Mouse (Mus musculus) kidney, postnatal 0 days (tissue): ENCODE measurements around the gene Kat7. TPM values are rescaled to one million over a fixed set of nuclear protein-coding genes. Genes with fewer than 3 reads are reported as not detected.

Experiments used
- ATAC-seq: fragments of 200-750 bp; cut with Nextera tagmentation; replicated peaks from 2 replicates; pipeline ENCODE4 v1.8.0; 2017; ENCODE audit warnings: low read depth, moderate number of reproducible peaks, moderate TSS enrichment, moderate library complexity; ENCODE audit not compliant: low FRiP score
- DNase-seq: peaks from one replicate; pipeline ENCODE4 v3.0.0-alpha.2; 2016; ENCODE audit warnings: low spot score
- H3K27ac ChIP-seq: fragments of 300-500 bp; sonication (generic); 2 replicates; pipeline ENCODE4 v1.5.1; 2014; ENCODE audit warnings: mild to moderate bottlenecking
- H3K27me3 ChIP-seq: fragments of 300-500 bp; sonication (generic); 2 replicates; pipeline ENCODE4 v1.6.1; 2014; ENCODE audit warnings: low read length, mixed read lengths; ENCODE audit not compliant: insufficient read depth
- H3K36me3 ChIP-seq: fragments of 300-500 bp; sonication (generic); 2 replicates; pipeline ENCODE4 v1.6.1; 2014; ENCODE audit warnings: low read length, mixed read lengths; ENCODE audit not compliant: insufficient read depth
- H3K4me1 ChIP-seq: fragments of 300-500 bp; sonication (generic); replicated peaks from 2 replicates; pipeline ENCODE4 v1.6.1; 2014; ENCODE audit warnings: antibody characterized with exemption, low read length, mixed read lengths; ENCODE audit not compliant: insufficient read depth
- H3K4me2 ChIP-seq: fragments of 300-500 bp; sonication (generic); 2 replicates; pipeline ENCODE4 v1.6.1; 2014; ENCODE audit warnings: mild to moderate bottlenecking, low read length, moderate library complexity, mixed read lengths
- H3K4me3 ChIP-seq: fragments of 300-500 bp; sonication (generic); replicated peaks from 2 replicates; pipeline ENCODE4 v1.5.1; 2014; ENCODE audit warnings: low read depth, low read length
- H3K9ac ChIP-seq: fragments of 300-500 bp; sonication (generic); 2 replicates; pipeline ENCODE4 v1.6.1; 2014; ENCODE audit warnings: low read depth, low read length
- H3K9me3 ChIP-seq: fragments of 300-500 bp; sonication (generic); replicated peaks from 2 replicates; pipeline ENCODE4 v1.6.1; 2016; ENCODE audit warnings: low read length, inconsistent platforms, mixed read lengths
- CTCF ChIP-seq: IDR thresholded peaks from 2 replicates; pipeline ENCODE4 v1.5.1; 2016; ENCODE audit warnings: antibody characterized with exemption, low read depth, mild to moderate bottlenecking, moderate library complexity
- WGBS: fragments of 180-500 bp; shearing (Covaris S2); extraction: QIAGEN DNeasy Blood & Tissue Kit; methylation state at CpG from one replicate; pipeline ENCODE4 v1.1.7; 2014; 5-methylcytosine and 5-hydroxymethylcytosine counted together
- polyA plus RNA-seq: library from polyadenylated mRNA; unstranded; fragments of >200 nt; fragmentation: Nextera tagmentation; extraction: Ambion mirVana; gene quantifications from 2 replicates; pipeline ENCODE4 v1.2.1, GENCODE M21; 2015

The Kat7 gene
- polyA plus RNA-seq, 1 experiment from 2014 or later: 49.0 TPM

DNA sequence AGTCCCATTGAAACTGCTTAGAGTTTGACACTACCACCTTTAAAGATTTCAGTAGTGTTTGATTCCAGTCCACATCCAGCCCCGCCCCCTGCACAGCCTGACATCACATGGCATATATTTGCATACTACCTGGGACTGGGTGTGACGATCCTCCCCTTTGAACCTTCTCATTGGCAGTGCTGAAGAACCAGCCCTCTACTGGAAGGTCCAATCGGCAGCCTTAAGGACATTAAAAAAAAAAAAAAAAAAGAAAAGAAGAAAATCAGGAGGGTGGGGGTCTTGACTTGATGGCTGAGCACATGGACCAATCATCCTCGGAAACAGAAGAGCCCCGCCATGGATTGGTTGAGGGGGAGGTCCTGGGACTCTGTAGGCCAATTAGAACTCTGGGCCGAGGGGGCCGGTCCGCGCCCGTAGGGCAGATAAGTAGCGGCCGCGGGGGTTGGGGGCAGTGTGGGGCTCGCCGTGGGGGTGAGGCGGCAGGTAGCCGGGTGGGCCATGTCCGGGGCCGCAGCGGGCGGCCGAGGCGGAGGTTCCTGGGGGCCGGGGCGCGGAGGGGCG is 26.6 kb upstream of the Kat7 start, which contains the start of gene Fam117a:
Gene Fam117a (plus strand): TSS at position 451 of the 561 bp plus-strand sequence.
- peaks cover 7% of the 10 kb centered on the region for H3K4me1 ChIP-seq
- H3K4me2 ChIP-seq: peak within 1 kb of the TSS; percentile 70
- DNase-seq (peak; percentile 98), ATAC-seq (peak; percentile 97)
- peak within 1 kb of the TSS; percentile 66 for H3K9ac ChIP-seq
- TF ChIP-seq CTCF: peak; percentile 32; the same call in 1 of the 2 replicates
- H3K27ac ChIP-seq: peak within 1 kb of the TSS; percentile 55
- H3K27me3 ChIP-seq: no peaks in the 10 kb centered on the region
- peak within 1 kb of the TSS; percentile 80 for H3K4me3 ChIP-seq
- H3K36me3 ChIP-seq: no peaks in the 10 kb centered on the region
- WGBS: 0% methylated on average over 25 of the region's 27 CpGs
- no peaks in the 10 kb centered on the region for H3K9me3 ChIP-seq

DNA sequence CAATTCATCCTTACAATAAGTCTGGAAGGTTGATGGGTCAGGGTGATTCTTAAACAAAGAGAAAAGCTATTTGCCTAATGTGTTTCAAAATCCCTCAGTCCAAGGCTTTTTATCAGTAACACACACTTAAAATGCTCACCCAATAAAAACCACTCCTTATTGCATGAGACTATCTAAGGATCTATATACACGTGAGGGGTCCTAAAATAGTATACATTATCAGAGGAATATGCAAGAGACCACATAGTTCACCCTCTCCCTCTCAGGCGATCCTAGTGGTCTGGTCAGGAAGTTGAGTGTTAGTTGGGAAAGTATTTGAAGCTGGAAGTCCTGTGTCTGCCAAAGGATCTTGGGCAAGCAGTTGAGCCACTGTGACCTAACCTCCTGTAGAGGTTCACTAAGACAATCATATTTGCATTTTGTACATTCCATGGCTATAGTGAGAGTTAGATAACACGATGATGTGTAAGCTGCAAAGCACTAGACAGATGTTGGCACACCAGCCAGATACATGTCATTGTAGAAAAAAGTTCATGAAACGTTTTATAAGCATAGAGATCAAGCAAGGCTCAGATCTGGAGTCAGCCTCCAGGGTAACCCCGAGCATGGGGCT is 24.5 kb upstream of the Kat7 start:
- Histone ChIP-seq H3K4me3 (no peak overlapping the region), H3K9ac (no peak overlapping the region), H3K9me3 (no peaks in the 10 kb centered on the region), H3K4me2 (no peak overlapping the region), H3K4me1 (peaks cover 7% of the 10 kb centered on the region), H3K36me3 (no peaks in the 10 kb centered on the region), H3K27me3 (no peaks in the 10 kb centered on the region), H3K27ac (no peak overlapping the region)
- 62% methylated on average over 5 of the region's 5 CpGs for WGBS
- no peak for TF ChIP-seq CTCF
- DNase-seq (no peak), ATAC-seq (no peak)

DNA sequence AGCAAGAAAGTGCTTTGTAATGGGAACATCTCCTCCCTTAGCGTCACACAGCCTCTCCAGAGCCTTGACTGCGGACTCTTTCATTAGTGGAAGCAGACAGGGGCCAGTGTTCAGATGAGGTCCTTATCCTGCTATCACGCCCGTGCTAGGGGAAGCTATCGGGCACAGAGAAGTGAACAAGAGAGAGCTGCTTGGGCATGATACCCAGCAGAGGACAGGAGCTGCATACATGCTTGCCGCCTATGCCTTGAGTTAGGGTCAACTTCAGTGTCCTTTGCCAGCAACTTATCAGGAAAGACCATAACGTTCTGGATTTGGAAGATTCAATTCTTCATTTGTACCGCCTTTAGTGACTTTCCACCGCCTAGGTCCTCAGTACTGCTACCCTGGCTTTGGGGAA is 23.8 kb upstream of the Kat7 start:
- no peak for ATAC-seq
- 88% methylated on average over 9 of the region's 9 CpGs for WGBS
- H3K4me3 ChIP-seq: no peak overlapping the region

DNA sequence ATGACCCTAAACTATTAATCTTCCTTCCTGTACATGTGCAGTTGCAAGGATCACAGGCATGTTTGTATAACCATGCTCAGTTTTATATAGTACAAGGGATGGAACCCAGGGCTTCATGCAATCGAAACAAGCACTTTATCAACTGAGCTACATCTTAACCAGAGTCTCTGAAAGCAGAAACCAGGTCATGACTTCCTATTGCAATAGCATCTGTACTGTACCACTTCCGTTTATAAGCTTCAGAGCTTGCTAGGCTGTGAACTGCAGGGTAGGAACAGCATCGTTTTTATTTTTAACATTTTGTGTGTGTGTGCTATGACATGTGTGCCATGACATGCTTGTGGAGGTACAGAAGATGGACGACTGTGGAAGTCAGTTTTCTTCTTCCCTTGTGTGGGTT is 23.2 kb upstream of the Kat7 start:
- H3K27ac ChIP-seq: no peak overlapping the region
- ATAC-seq (no peak), DNase-seq (no peak)
- no peaks in the 10 kb centered on the region for H3K9me3 ChIP-seq
- no peaks in the 10 kb centered on the region for H3K27me3 ChIP-seq
- no peak for TF ChIP-seq CTCF
- WGBS: 43% methylated on average over 4 of the region's 4 CpGs
- no peak overlapping the region for H3K4me3 ChIP-seq
- no peak overlapping the region for H3K4me2 ChIP-seq
- H3K9ac ChIP-seq: no peak overlapping the region
- H3K4me1 ChIP-seq: peaks cover under 1% of the 10 kb centered on the region
- H3K36me3 ChIP-seq: no peaks in the 10 kb centered on the region

More for the DNA sequence above, 23.8 kb upstream of the Kat7 start:
- no peaks in the 10 kb centered on the region for H3K36me3 ChIP-seq
- no peak for TF ChIP-seq CTCF
- H3K9ac ChIP-seq: no peak overlapping the region
- no peak overlapping the region for H3K4me2 ChIP-seq
- H3K27me3 ChIP-seq: no peaks in the 10 kb centered on the region
- no peak for DNase-seq
- no peak overlapping the region for H3K27ac ChIP-seq
- H3K9me3 ChIP-seq: no peaks in the 10 kb centered on the region
- H3K4me1 ChIP-seq: peaks cover 6% of the 10 kb centered on the region

DNA sequence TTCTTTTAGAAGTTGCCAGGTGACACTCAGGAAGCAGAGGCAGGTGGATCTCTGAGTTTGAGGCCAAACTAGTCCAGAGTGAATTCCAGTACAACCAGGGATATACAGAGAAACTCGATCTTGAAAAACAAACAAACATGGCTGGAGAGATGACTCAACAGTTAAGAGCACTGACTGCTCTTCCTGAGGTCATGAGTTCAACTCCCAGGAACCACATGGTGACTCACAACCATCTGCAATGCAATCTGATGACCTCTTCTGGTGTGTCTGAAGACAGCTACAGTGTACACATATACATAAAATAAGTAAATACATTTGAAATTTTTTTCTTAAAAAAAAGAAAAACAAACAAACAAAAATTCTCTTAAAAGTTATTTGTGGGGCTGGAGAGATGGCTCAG is 20.6 kb upstream of the Kat7 start:
- ATAC-seq (no peak), DNase-seq (no peak)
- no peak overlapping the region for H3K4me3 ChIP-seq
- no peaks in the 10 kb centered on the region for H3K36me3 ChIP-seq
- 53% methylated on average over 1 of the region's 1 CpGs for WGBS
- H3K9me3 ChIP-seq: no peaks in the 10 kb centered on the region
- no peak overlapping the region for H3K9ac ChIP-seq
- no peaks in the 10 kb centered on the region for H3K27me3 ChIP-seq
- no peak overlapping the region for H3K27ac ChIP-seq
- TF ChIP-seq CTCF: no peak
- no peaks in the 10 kb centered on the region for H3K4me1 ChIP-seq
- H3K4me2 ChIP-seq: no peak overlapping the region

DNA sequence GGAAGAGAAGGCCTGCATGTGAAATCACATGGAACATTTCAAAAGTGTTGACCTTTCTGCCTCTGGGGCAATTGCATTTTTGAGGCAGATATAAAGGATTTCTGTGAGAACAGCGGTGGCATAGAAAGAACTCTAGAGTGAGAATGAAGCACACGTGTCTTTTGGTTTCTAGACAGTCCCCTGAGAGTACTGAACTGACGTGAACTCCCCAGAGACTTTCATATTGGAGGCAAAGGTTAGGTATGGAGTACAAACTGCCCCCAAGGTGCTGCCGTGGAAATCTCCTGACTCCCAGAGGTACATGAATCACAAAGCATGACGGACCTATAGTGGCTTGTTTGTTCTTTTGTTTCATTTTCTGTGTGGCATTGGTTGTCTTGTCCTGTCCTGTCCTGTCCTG is 18.6 kb upstream of the Kat7 start:
- WGBS: 66% methylated on average over 5 of the region's 5 CpGs

DNA sequence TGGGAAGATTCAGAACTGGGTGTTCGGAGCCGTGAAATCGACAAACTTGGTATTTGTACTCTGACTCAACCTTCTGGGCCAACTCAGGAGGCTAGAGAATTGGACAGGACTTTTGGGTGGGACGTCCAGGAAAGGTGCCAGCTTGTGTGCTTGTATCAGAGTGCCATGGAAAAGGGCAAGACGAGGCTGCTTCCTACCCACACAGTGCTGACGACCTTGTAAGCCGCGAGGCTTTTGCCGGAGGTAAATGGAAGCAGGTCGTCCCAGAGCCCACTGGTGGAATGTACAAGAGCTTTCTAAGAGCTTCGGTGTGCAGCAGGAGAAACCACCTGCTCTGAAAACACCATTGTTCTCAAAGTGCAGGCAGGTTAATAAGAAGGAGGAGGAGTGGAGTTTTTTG is 16.2 kb upstream of the Kat7 start:
- no peak for DNase-seq
- 68% methylated on average over 11 of the region's 11 CpGs for WGBS
- TF ChIP-seq CTCF: no peak
- Histone ChIP-seq H3K4me1 (no peaks in the 10 kb centered on the region), H3K4me3 (no peak overlapping the region), H3K4me2 (no peak overlapping the region), H3K27ac (no peak overlapping the region), H3K9ac (no peak overlapping the region), H3K9me3 (no peaks in the 10 kb centered on the region), H3K27me3 (no peaks in the 10 kb centered on the region), H3K36me3 (no peaks in the 10 kb centered on the region)
- ATAC-seq: no peak

More for the DNA sequence above, 18.6 kb upstream of the Kat7 start:
- no peak for TF ChIP-seq CTCF
- Histone ChIP-seq H3K9ac (no peak overlapping the region), H3K27ac (no peak overlapping the region), H3K27me3 (no peaks in the 10 kb centered on the region), H3K36me3 (no peaks in the 10 kb centered on the region), H3K9me3 (no peaks in the 10 kb centered on the region), H3K4me1 (no peaks in the 10 kb centered on the region), H3K4me2 (no peak overlapping the region), H3K4me3 (no peak overlapping the region)
- DNase-seq: no peak
- no peak for ATAC-seq
